Mouse (Mus musculus): ENCODE measurements at regions not wholly inside any gene's neighbourhood (a gene's known extent, or its start where the extent isn't known, plus 50 kb on each side); places are given as distances from the start of the nearest gene placed in this dataset.
"Not testable (repeated sequence)": the region's sequence is repeated elsewhere in the genome, so short reads cannot be mapped to it uniquely, and the experiment has no call there.

- DNase-seq (ENCODE audit: low spot score), result not testable (repeated sequence)
These were observed 563.5 kb downstream of the Gm10330 start for GRCm38 (mm10) chr12:23216521-23216920.

GRCm38 (mm10) chr12:23189546-23189945 lies 590.5 kb downstream of the Gm10330 start:
- DNase-seq (ENCODE audit: low spot score), result peak; percentile 3

- DNase-seq (ENCODE audit: low spot score), result not testable (repeated sequence)
These were observed 591.0 kb downstream of the Gm10330 start for GRCm38 (mm10) chr12:23189110-23189509.
